Mouse (Mus musculus): ENCODE data around the gene Cdh23.

The Cdh23 gene

DNA sequence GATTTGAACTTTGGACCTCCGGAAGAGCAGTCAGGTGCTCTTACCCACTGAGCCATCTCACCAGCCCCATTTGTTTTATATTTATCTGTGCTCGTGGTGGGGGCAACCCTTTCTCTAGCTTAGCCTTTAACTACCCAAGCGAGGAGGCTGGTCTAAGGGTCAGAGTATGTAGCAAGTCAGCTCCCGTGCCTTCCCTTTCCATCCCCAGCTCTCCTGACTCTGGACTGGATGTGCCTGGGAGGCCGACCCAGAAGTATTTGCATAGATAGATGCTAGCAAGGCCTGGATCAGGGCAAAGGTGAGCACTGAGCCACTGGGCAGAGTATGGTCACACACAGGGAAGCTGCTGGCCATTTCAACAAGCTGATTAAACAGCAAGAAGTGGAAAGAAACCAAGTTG, 12.5 kb upstream of the Cdh23 start:
- no peak for DNase-seq (ENCODE audit: low spot score in 2 of 2)

DNA sequence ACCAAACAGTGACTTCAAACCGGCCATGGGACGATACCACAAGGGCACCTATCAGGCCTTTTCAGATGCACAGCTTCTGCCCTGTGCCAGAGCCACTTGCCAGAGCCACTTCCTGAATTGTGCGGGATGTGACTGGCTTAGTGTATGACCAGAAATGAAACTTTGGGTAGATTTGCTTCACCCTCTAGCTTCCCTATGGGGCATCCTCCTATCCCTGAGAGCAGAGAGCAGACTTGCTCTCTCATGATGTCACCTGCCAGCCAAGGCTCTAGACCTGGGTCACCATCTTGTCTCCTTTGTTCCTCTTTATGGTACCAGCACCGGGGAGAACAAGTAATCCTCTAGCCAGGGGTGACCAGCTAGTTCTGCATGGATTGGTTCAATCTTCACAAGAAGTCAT, 10.0 kb upstream of the Cdh23 start:
- no peak for DNase-seq (ENCODE audit: low spot score in 2 of 2)

DNA sequence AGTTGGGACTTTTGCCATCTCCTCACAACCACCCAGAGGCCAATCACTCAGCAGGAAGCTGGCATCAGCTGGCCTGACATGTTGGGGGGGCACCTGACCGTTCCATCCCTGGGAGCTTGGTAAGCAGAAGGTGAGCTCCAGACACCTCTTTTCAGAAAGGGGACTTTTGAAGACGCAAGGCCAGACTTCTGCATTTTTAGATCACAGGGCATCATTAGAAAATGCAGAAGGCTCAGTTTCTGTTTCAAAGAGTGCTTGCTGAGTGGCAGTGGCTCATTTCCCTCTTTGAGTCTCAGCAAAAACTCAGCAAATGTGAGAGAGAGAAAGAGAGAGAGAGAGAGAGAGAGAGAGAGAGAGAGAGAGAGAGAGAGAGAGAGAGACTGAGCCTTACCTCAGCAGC, 8.8 kb upstream of the Cdh23 start:
- no peak for DNase-seq (ENCODE audit: low spot score in 2 of 2)

DNA sequence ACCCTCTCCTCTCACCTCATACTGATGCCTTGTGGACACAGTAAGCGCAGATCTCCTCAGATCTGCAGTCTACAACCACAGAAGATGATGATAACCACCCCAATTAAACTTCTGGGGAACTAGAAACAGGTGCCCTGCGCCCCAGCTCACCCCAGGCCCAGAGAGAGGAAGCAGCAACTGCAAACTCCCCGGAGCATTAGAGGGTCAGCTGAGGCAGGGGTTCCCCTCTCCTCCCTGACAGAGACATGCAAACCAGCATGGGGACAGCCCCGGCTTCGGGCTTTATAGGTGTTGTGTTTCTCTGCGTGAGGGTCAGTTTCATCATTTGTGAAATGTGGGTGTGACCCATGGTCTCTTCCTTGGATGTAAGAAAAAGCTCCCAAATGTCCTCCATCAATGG, 1.5 kb upstream of the Cdh23 start:
- DNase-seq (ENCODE audit: low spot score in 2 of 2), result no peak

DNA sequence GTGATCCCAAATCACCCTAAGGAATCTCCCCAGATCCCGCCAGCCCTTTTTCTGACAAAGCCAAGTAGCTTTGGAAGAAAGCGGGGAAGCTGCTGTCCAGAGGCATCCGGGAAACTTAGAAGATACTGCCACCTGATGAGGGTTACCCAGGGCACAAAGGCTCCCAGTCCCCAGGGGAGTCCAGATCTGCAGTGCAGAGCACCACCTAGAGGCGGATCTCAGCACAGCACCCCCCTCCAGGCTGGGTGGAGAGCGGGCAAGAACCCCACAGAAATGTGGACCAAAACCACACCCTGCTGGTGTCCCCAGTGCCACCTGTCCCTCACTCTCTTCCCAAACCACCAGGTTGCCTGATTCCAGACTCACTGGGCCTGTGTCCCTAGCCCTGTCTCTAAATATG, 685 bp upstream of the Cdh23 start:
- DNase-seq (ENCODE audit: low spot score in 2 of 2), result peak; percentile 55 to 64

DNA sequence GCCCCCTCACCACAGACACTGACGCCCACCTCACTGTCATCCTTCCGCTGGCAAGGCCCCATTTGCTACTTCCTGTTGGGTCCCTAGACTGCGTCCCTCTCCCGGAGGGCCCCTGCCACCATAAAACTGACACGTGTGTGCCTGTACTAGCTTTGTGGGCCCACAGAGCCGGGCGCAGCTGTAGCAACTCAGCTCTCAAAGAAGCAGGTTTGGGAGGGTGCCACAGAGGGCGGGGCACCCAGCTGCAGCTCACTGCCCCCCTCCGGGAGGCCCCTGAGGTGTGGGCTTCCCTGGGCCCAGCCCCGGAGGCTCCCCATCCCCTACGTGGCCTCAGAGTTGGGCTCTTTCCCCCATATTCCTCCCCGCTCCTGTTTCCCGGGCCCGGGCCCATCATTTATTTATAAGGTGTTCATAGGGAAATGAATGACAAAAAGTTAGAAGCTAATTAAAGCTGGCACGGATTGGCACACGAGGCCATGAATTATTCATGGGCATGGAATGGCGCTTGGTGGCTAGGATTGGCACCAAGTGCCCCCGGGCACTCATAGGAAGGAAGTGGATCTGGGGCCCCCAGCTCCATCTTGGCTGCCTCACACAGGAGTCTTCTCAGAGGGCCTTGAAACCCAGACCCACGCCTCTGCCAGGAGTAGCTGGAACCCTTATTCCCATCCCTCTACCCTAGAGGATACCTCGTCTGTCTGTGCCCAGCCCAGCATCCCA, 4.5 kb downstream of the Cdh23 start:
- DNase-seq (ENCODE audit: low spot score in 2 of 2), result peak in 1 of 2 experiments; percentile 13

DNA sequence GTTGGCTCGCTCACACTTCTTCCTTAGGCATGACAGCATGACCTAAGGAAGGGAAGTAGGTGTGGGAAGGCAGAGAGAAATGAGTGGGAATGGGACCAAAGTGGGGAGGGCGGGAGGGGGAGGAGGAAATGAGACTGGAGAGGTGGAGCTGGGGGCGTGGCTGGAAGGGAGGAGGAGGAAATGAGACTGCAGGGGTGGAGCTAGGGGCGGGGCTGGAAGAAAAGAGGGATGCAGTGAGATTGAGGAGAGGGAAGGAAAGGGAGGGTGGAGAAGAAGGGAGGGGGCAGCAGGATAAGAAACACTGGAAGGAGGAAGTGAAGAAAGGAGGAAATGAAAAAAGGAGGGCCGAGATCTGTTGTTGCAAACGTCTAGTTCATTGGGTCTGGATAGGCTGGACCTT, 5.3 kb downstream of the Cdh23 start:
- no peak for DNase-seq (ENCODE audit: low spot score in 2 of 2)

DNA sequence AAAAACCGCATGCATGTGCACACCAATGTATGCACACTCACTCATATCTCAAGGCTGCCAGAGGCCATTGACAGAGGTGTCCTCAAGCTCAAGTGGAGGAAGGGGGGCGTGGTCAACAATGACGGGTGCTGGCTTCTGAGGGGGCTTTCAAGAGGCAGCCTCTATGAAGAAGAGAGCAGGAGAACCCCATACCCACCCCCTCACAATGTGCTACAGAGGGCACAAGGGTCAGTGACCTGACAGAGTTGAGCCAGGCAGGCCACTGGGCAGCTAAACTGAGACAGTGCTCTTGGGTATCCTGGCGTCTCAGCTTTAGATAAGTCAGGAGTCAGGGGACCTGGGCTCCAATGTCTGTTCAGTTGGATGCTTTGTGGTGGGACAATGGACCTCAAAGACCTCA, 6.9 kb downstream of the Cdh23 start:
- DNase-seq (ENCODE audit: low spot score in 2 of 2), result no peak

DNA sequence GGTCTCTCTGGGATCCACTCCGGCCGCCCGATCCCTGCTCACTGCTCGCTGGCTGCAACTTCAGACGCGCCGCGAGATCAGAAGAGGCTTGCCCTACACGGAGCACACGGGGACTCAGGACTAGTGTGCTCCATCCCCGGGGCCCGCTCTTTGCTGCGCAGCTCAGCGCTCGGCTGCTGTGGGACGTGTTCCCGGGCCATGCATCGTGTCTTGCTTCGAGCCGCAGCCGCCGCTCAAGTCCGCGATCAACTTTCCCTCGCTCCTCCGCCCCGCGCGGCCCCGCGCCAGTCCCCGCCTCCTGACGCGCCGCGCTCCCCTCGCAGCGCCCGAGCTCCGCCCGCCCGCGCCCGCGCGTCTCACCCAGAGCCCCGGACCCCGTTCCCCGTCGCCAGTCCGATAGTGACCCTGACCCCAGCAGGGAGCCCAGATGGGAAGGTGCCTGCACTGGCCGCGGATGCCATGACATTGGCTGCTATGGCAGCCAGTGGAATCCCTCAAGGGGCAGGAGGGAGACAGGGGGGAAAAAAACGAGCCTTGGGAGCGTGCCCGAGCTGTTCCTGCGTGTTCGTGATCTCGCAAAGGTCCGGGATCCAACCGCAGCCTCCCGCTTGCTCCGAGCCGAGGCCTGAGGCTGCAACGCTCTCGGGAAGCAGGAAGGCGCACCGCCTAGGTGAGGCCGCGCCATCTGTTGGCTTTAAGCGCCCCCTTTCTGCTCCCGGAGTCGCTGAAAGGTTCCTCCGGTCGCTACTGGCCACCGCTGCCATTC, 9.1 kb downstream of the Cdh23 start:
- DNase-seq (ENCODE audit: low spot score in 2 of 2), result peak; percentile 46 to 58

DNA sequence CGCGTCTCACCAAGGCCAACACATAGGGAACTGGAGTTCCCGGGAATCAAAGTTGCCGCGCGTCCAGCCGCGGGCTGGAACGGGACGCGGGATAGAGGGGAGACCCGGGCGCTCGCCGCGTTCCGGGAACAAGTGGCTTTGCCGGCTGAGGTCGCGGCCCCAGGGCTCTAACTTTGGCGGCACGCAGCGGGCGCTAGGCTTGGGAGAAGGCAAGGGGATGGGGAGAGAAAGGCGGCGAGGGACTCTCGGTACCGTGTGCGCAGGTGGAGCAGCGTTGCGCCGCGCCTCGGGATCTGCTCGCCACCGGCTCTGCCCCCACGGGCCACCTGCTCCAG, 9.7 kb downstream of the Cdh23 start:
- DNase-seq (ENCODE audit: low spot score in 2 of 2), result no peak

DNA sequence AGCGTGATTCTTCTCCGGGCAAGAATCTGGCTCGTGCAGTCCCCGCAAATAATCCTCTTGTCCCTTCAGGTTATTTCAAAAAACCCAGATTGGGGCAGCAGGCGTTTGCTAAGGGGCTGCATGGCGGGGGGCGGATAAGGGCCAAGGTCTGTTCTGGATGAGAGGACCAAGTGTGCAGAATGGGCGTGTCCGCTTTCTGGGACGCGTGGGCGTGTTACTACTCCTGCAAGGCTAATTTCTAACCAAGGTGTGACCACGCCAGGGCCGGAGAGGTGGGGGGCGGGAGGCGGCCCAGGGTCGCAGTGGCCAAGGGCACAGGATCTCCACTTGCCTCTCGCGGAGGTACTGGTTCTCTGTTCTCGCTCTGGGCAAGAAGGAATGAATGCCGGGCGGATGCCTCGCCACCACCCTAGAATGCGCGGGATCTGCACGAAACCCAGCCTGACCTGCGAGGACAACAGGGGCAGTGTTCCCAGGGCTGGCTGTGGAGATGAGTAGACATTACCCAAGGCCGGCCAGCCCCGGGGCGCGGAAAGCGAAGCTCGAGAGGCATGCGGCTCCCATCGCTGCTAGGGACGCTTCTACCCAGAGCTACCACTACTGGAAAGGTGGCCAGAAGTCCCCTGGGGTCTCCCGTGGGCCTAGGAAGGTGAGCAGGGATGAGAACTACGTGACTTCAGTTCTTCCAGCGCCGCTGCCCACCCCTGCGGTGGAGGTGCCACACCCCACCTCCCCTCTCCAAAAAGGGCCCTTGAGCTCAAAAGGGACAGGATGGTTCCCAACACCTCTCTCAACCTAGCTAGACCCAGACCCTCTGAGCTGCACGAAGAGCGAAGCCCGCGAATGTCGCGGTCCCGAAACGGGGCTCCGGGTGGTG, 10.3 kb downstream of the Cdh23 start:
- DNase-seq (ENCODE audit: low spot score in 2 of 2), result no peak

DNA sequence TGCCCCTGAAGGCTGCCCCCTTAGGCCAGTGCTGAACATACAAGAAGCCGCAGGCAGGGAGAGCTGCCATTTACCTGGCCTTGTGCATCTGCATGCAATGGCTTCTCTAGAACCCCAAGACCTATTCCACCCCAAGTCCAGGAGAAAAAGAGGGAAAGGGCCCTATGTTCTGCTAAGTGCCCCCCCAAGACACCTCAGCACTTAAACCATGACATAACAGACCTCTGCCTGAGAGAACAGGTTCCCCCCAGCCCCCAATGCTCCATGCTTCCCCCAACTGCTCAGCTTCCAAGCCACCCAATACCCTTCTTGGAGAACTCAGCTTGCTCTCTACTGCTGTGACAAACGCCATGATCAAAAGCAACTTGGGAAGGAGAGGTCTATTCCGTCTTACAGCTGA, 17.4 kb downstream of the Cdh23 start:
- no peak for DNase-seq (ENCODE audit: low spot score in 2 of 2)

DNA sequence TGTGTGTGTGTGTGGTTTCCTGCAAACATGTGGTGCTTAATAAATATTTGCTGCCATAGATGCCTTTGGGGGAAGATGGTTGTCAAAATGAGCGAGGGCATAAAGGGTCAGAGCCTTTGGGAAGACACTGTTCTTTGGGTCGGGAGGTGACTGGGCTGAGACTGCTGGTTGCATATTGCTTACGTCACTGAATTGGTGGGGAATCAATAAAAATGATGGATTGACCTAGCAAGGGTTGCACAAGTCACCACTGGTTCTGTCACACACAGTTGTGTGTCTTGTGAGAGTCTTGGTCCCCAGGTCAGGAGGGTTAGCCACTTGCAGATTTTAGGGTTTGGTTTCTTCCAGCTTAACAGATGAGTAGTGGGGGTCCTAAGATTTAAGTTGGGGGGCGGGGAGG, 19.0 kb downstream of the Cdh23 start:
- no peak for DNase-seq (ENCODE audit: low spot score in 2 of 2)

DNA sequence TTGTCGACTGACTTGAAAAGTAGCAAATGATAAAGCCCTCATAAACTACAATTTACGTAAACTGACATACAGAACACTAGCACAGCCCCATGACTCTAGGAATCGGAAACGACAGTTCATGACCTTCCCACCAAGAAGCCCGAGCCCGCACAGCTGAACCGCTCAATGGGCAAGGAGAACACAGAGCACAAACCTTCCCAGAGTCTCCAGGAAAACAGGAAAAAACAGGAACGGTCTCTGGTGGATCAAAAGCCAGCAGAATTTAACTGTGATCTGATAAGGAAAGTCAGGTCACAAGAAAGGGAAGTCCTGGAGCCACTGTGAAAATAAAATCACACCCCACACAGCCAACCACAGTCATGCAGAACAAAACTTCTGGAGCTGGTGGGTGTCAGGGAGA, 26.1 kb downstream of the Cdh23 start:
- no peak for DNase-seq (ENCODE audit: low spot score in 2 of 2)

DNA sequence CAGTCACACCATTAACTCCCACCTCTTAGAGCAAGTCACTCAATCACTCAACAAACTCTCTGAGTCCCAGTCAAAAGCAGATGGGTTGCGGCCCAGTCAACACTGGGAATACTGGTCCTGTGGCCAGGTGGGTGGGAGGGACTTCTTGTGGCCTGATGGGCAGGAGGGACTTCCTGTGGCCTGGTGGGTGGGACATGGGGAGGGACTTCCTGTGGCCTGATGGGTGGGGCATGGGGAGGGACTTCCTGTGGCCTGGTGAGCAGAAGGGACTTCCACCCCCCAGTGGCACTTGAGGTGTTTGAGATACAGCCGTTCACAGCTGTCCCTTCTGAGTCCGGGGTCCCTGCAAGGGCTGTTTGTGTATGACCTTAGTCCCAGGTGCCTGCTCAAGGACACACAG, 27.7 kb downstream of the Cdh23 start:
- no peak for DNase-seq (ENCODE audit: low spot score in 2 of 2)

DNA sequence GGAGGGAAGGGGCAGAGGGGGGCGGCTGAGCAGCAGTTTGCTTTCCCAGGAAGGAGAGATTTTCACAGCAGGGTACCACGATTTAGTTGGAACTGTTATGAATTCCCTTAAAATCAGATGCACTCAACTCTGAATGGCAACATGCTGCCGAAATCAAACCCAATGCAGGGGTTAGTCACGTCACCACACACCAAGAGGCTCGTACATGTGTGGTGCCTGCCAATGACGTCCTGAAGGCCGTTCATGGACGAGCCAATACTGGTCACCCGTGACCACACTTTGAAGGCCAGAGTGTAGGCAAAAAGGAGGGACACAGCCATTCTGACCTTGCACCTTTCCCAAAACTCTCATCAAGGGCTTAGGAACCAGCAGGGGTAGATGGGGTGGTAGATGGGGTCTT, 35.3 kb downstream of the Cdh23 start:
- DNase-seq (ENCODE audit: low spot score in 2 of 2), result no peak

DNA sequence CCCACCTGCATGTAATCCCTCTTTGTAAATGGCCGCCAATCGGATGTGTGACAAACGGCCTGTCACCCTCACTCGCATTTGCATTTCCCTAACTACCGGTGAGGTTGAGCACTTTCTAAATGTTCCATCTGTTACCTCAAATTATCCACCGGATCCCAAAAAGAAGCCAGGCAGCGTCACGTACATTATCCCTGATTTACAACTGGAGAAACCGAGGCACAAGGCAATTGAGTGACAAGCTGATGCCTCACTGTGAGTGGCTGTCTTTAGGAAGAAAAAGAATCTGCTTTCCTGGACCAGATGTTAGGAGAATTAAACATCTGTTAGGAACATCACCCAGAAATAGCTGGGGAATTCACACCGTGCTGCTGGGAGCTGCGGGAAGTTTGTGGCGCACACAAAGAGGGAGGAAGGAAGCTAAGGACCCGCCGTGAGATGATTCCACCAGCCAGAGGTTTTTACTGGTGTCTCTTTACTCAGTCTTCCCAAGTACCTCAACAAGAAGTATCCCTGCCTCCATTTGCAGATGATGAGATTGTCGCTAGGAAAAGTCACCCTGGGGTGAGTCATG, 36.8 kb downstream of the Cdh23 start:
- no peak for DNase-seq (ENCODE audit: low spot score in 2 of 2)

DNA sequence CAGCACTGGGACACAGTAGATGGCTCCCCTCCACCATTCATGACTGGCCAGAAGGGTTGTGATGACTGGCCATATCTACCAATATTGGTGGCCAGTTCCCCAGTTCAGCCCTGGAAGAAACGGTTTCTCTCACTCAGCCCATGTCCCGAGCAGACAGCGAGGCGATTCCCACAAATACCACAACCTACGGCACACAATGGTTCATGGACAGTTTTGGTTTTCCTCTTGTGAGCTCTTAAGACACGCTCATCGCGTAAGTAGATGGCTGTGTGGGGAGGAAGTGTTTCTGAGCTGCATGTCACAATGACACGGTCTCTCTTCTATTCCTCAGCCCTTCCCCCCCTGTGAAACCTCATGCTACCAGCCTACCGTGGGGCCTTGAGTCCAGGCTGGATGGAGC, 38.1 kb downstream of the Cdh23 start:
- DNase-seq (ENCODE audit: low spot score in 2 of 2), result no peak

DNA sequence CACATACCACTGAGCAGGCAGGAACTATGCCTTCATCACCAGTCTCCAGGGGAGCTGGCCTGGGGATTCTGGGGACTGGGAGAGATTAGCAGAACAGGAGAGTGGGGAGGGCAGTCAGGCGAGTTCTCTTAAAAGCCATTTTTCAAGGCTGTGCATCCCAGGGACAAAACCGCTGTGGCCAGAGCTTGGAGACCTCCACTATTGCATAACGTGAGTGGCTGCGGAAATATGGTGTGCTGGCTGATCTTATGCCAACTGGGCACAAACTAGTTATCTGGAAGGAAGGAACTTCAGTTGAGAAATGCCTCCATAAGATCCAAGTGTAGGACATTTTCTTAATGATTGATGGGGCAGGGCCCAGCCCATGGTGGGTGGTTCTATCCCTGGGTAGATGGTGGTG, 42.6 kb downstream of the Cdh23 start:
- no peak for DNase-seq (ENCODE audit: low spot score in 2 of 2)

DNA sequence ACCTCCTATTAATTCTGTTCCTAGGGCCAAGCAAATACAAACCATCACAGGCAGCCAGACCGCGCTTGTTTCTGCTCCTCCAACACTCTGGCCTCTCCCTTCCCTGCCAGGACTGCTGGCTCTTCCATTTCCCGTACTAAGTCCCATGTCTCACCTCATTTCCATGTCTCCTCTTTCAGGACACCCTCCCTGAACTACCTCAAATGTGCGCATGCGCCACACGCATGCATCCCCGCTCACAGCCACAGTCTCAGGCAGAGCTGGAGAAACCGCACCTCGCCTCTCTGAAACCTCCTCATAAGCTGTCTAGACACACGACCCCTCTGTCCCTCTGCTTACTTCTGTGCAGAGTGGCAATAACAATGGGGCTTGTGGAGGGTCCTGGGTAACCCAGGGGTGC, 43.2 kb downstream of the Cdh23 start:
- DNase-seq (ENCODE audit: low spot score in 2 of 2), result no peak

DNA sequence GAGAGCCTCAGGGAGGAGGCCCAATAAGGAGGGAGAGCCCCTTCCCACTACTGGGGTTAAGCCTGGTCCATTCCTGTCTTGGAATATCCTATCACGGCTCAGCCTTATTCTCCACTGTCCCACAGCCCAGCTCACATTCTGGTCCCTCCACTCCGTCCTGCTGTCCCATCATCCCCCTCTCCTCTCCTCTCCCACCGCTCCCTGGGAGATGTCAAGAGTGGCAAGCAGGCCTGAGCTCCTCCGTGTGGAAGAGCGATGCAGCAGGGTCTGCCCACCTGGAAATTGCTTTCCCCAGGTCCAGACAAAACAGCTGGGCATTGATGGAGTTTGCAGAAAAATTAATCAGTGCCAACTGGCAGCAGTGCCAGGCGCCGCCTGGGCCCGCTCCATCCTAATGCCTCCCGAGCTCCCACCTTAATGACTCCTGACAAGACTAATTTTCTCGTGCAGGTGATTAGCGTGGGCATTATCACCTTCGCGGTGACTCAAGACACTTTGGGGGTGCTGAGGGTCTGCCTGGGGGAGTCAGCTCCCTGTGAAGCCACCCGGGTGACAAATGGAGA, 52.1 kb downstream of the Cdh23 start:
- DNase-seq (ENCODE audit: low spot score in 2 of 2), result no peak

DNA sequence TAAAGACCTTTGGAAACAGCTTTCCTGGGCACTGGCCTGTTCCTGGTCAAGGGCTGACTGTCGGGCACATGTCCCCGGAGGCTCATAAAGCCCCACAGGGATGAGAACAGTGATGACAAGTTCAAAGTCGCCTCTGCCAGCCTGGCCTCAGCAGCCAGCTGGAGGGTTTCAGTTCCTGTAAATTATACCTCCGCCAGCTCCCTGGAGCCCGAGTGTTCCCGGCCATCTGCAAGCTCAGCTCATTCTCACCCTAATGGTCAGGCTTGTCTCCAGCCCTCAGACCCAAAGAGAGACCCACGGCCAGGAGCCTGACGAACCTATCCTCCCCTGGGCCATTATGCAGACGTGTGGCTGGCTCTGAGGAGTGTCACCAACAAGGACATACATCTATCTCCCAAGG, 57.0 kb downstream of the Cdh23 start:
- DNase-seq (ENCODE audit: low spot score in 2 of 2), result peak in 1 of 2 experiments; percentile 5

All from frontal cortex, postnatal 36 days (tissue).